Mouse (Mus musculus) G1E (cell line): ENCODE data around the gene Ankrd17. TPM values are rescaled to one million over a fixed set of nuclear protein-coding genes. Genes with fewer than 3 reads are reported as not detected.

ENCODE experiments used
- ATAC-seq: 2 replicates; pipeline ENCODE4 v1.8.0; 2016; ENCODE audit warnings: mild to moderate bottlenecking; ENCODE audit not compliant: insufficient number of reproducible peaks, poor library complexity, low FRiP score, severe bottlenecking; ENCODE audit errors: extremely low read depth
- DNase-seq: peaks from one replicate; pipeline ENCODE4 v3.0.0; 2012; ENCODE audit warnings: low spot score
- H3K27me3 ChIP-seq: 2 replicates; pipeline ENCODE4 v1.6.1; 2012; ENCODE audit warnings: mild to moderate bottlenecking, low read length, inconsistent platforms; ENCODE audit not compliant: insufficient read depth
- H3K36me3 ChIP-seq: replicated peaks from 2 replicates; pipeline ENCODE3; 2012; ENCODE audit warnings: mild to moderate bottlenecking, inconsistent platforms
- H3K4me1 ChIP-seq: 2 replicates; pipeline ENCODE4 v1.6.1; 2012; ENCODE audit warnings: low read depth, low read length, inconsistent platforms, mixed read lengths; ENCODE audit not compliant: insufficient read depth
- H3K4me3 ChIP-seq: 2 replicates; pipeline ENCODE4 v1.5.1; 2012; ENCODE audit warnings: low read depth, mild to moderate bottlenecking, inconsistent platforms, low read length, moderate library complexity, mixed read lengths
- H3K9me3 ChIP-seq: replicated peaks from 2 replicates; pipeline ENCODE4 v1.6.1; 2012; ENCODE audit warnings: inconsistent platforms
- CTCF ChIP-seq: IDR thresholded peaks from 2 replicates; pipeline ENCODE4 v1.5.1; 2012; ENCODE audit warnings: low read depth, low read length, inconsistent platforms, mixed read lengths
- GATA1 ChIP-seq: IDR thresholded peaks from 2 replicates; pipeline ENCODE4 v1.6.1; 2012; ENCODE audit warnings: borderline replicate concordance, low read length, inconsistent platforms, mixed read lengths
- GATA2 ChIP-seq: IDR thresholded peaks from 2 replicates; pipeline ENCODE4 v1.6.1; 2012; ENCODE audit warnings: low read depth, low read length, inconsistent platforms, borderline replicate concordance
- POLR2AphosphoS5 ChIP-seq: IDR thresholded peaks from 2 replicates; pipeline ENCODE4 v1.6.1; 2012; ENCODE audit warnings: low read depth, low read length, inconsistent platforms; ENCODE audit not compliant: insufficient replicate concordance
- TAL1 ChIP-seq: conservative IDR thresholded peaks from 2 replicates; pipeline ENCODE4 v1.6.1; 2012; ENCODE audit warnings: low read depth, low read length, inconsistent platforms, mixed read lengths
- polyA plus RNA-seq: library from polyadenylated mRNA; stranded (reverse); fragments of >175 nt; gene quantifications from 2 replicates; pipeline ENCODE4 v1.2.3, GENCODE M21; 2012
- total RNA-seq, 2 experiments: library from RNA; stranded (forward) in 1 of 2; stranded (reverse) in 1 of 2; fragments of 200-1000 nt in 1 of 2; fragments of >200 nt in 1 of 2; fragmentation: Nextera tagmentation in 1 of 2; gene quantifications; 2 replicates each; pipeline ENCODE4 v1.2.3; 2014 to 2017

The Ankrd17 gene
- total and polyA plus RNA-seq, 3 experiments = 17.5 to 182 (median 97.9) TPM

DNA sequence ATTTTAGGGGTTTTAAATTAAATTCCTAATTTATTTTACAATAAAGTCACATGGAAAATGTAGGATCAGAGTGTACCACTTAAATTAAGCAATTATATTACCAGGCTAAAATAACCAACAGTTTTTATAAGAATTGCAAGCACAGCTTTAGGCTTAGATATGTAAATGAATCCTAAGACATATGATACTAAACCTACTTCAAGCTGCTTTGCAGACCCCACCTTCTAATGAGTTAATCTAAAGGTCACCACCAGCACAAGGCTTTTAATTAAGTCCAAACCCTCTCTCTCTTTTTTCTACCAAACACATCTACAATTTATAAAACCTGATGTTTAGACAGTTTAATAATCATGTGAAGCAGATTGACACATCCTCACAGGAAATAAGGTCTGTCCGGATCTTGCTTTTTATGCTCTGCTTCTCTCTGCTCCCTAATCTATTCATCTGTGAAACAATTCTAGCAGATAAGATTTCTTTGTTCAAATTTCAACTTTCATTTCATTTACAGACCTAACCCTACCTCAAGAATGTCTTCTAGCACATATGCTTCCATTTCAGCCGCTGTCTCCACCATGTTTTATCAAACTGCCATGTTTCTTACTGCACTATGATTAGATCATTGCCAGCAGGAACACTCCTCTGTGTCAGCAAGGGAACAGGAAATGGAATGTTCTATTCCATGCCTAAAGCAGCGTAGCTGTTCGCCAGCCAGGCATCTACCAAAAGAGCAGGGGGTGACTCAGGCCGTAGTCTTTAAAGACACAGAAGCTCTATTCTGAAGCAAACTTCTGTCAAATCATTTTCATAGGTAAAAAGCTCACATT is 27.0 kb downstream of the Ankrd17 start:
- Histone ChIP-seq H3K9me3 (no peaks in the 10 kb centered on the region), H3K27me3 (no peaks in the 10 kb centered on the region), H3K36me3 (peaks cover 2% of the 10 kb centered on the region), H3K4me3 (peak overlapping the region; percentile 54; the same call in 1 of the 2 replicates), H3K4me1 (peaks cover 41% of the 10 kb centered on the region)
- peak; percentile 79 for ATAC-seq
- TF ChIP-seq TAL1 = no peak
- no peak for TF ChIP-seq GATA1
- no peak for TF ChIP-seq POLR2AphosphoS5
- no peak for TF ChIP-seq CTCF
- DNase-seq = no peak

DNA sequence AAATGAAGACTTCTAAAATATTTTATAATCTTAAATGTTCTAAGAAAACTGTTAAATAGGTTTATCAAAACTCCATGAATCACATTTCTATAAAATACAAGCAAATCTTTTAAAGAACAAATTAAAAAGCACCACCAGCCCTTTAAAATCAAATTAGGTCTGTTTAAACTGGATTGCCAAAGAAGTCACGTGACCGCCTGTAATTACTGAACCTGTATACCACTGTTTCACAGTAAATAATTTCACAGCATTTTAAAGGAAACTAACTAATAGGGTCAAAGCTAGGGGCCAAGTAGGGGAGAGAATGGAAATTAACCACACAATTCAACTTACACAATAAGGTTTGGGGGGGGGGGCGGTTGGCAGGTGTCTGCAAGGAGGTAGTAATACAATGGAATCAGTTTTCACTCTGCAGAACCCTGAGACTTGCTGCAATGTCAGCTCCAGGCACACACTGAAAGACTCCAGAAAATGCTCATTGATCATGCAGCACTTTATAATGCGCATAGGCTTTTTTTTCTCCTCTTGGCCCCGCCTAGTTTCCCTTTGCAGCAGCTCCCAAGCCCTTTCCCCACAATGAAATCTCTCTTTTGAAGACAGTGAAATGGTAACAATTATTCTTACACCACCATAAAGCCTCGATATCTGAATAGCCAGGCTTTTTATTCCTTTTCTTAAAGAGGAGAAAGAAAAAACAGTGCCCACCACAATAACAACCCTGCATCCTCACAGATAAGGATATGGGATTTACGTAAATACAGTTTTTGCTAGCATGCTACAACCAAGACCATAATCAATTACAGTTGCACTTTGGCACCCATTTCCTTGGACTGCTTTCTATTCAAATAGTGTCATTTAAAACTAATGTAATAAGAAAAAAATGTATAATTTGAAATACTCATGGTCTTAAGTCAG is 27.9 kb downstream of the Ankrd17 start:
- H3K36me3 ChIP-seq = peaks cover 3% of the 10 kb centered on the region
- peak; percentile 37 for ATAC-seq
- DNase-seq = no peak
- H3K4me3 ChIP-seq = peak overlapping the region; percentile 24; the same call in 1 of the 2 replicates
- no peaks in the 10 kb centered on the region for H3K27me3 ChIP-seq
- H3K9me3 ChIP-seq = no peaks in the 10 kb centered on the region
- TF ChIP-seq TAL1 (peak; percentile 42; the same call in 1 of the 2 replicates), GATA1 (no peak)
- peaks cover 38% of the 10 kb centered on the region for H3K4me1 ChIP-seq

GRCm38 (mm10) chr5:90332478-90332877 is 33.9 kb downstream of the Ankrd17 start:
- DNase-seq (no peak), ATAC-seq (no peak; the same call in 1 of the 2 replicates)
- Histone ChIP-seq H3K27me3 (no peaks in the 10 kb centered on the region), H3K4me3 (no peak overlapping the region), H3K9me3 (no peaks in the 10 kb centered on the region), H3K4me1 (peaks cover 19% of the 10 kb centered on the region), H3K36me3 (peaks cover 12% of the 10 kb centered on the region)
- no peak for TF ChIP-seq GATA2
- TF ChIP-seq TAL1 = no peak
- no peak for TF ChIP-seq POLR2AphosphoS5
- TF ChIP-seq CTCF = no peak
- no peak for TF ChIP-seq GATA1

GRCm38 (mm10) chr5:90331071-90331470 is 35.3 kb downstream of the Ankrd17 start:
- no peak for TF ChIP-seq CTCF
- TF ChIP-seq GATA1 = no peak
- no peak for TF ChIP-seq GATA2
- TF ChIP-seq POLR2AphosphoS5 = no peak
- no peak for TF ChIP-seq TAL1
- ATAC-seq = no peak
- H3K9me3 ChIP-seq = no peaks in the 10 kb centered on the region
- no peak for DNase-seq
- peaks cover 21% of the 10 kb centered on the region for H3K4me1 ChIP-seq
- H3K36me3 ChIP-seq = peaks cover 15% of the 10 kb centered on the region
- H3K4me3 ChIP-seq = no peak overlapping the region
- H3K27me3 ChIP-seq = no peaks in the 10 kb centered on the region

GRCm38 (mm10) chr5:90298396-90298795 is 68.0 kb downstream of the Ankrd17 start:
- H3K4me3 ChIP-seq = no peak overlapping the region
- H3K9me3 ChIP-seq = no peaks in the 10 kb centered on the region
- no peak for TF ChIP-seq POLR2AphosphoS5
- no peak for TF ChIP-seq CTCF
- TF ChIP-seq TAL1 = no peak
- no peak for TF ChIP-seq GATA2
- TF ChIP-seq GATA1 = no peak
- H3K4me1 ChIP-seq = no peaks in the 10 kb centered on the region
- peaks cover 61% of the 10 kb centered on the region for H3K36me3 ChIP-seq
- DNase-seq (no peak), ATAC-seq (no peak)
- H3K27me3 ChIP-seq = no peaks in the 10 kb centered on the region

DNA sequence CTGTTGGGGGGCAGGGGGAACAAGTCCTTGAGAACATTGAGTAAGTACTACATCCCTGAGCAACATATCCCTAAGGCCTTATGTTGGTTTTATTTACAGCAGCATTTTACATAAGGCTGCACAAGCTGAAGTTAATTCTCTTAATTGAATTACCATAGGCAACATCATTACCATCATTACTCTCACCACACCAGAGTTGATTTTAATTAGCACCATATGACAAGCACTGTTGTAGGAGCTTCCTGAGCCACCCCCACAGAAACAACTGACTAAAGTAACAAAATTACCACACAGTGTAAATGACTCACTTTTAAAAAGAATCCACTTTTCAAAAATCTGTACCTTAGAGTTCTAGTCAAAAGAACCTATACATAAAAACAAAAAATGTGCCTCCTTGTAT is 76.5 kb downstream of the Ankrd17 start:
- TF ChIP-seq CTCF (no peak), GATA1 (no peak), POLR2AphosphoS5 (no peak), GATA2 (no peak), TAL1 (no peak)
- no peaks in the 10 kb centered on the region for H3K4me1 ChIP-seq
- no peak overlapping the region for H3K4me3 ChIP-seq
- no peak for ATAC-seq
- DNase-seq = no peak
- H3K9me3 ChIP-seq = no peaks in the 10 kb centered on the region
- H3K27me3 ChIP-seq = no peaks in the 10 kb centered on the region
- H3K36me3 ChIP-seq = peaks cover 79% of the 10 kb centered on the region
